Mouse (Mus musculus) embryo, embryonic 10.5 days (tissue): ENCODE results near the gene Gm5891.
"Not testable (repeated sequence)": the region's sequence is repeated elsewhere in the genome, so short reads cannot be mapped to it uniquely, and the experiment has no call there.

Experiments
- DNase-seq: peaks from one replicate; pipeline ENCODE4 v3.0.0-alpha.2; 2015; ENCODE audit warnings: low spot score

Gene Gm5891

GRCm38 (mm10) chr7:21921191-21921590 is at the start of gene Gm5891:
Gene Gm5891 (minus strand): TSS chr7:21921291.
- DNase-seq = not testable (repeated sequence)
